ENCODE assay signal across 8 mouse cellular contexts in genomic region chr14:115092081-115092480, GRCm38 (mm10). TPM values are rescaled to one million over a fixed set of nuclear protein-coding genes. Genes with fewer than 3 reads are reported as not detected.
DNase-seq lines count a peak whose midpoint lies in the region; ATAC-seq and TF ChIP-seq lines count a peak whose summit lies in the region.

Gene Gpc5, plus strand, starts transcription at chr14:115092215.

- in situ Hi-C loops in ES-E14 (cut with MboI; ENCODE audit: low sequenced_read_pairs in 2 of 2, unreplicated experiment in 2 of 2), result no loop called here

- TF ChIP-seq EP300 in lung, postnatal 0 days (IDR thresholded peaks at IDR 0.05), result no peak

- peaks cover 24% of the 10 kb centered on the region for H3K27me3 ChIP-seq in hindbrain, embryonic 11.5 days (ENCODE audit: control insufficient read depth, insufficient read depth, low read length)
- peaks cover 18% of the 10 kb centered on the region; the same call in 1 of the 2 replicates for H3K27me3 ChIP-seq in lung, postnatal 0 days (replicated peaks; ENCODE audit: insufficient read depth, low read length)

- no peak for TF ChIP-seq CTCF in lung, postnatal 0 days (IDR thresholded peaks at IDR 0.05)

- ATAC-seq in hindbrain, embryonic 11.5 days (ENCODE audit: low FRiP score), result peak; percentile 99
- peak; percentile 100 for ATAC-seq in lung, postnatal 0 days

- H3K4me1 ChIP-seq in ES-E14 (ENCODE audit: control insufficient read depth in 2 of 2, insufficient read depth in 2 of 2, low read length in 2 of 2, poor library complexity in 1 of 2), result no peaks in the 10 kb centered on the region
- H3K4me1 ChIP-seq in hindbrain, embryonic 11.5 days (replicated peaks; ENCODE audit: control insufficient read depth, insufficient read depth, low read length), result no peaks in the 10 kb centered on the region
- no peaks in the 10 kb centered on the region for H3K4me1 ChIP-seq in lung, postnatal 0 days (ENCODE audit: insufficient read depth, low read depth, low read length)

- peak within 1 kb of the TSS; percentile 23 for H3K9ac ChIP-seq in ES-E14 (ENCODE audit: insufficient read depth, low read depth, low read length, poor library complexity, severe bottlenecking)
- H3K9ac ChIP-seq in hindbrain, embryonic 11.5 days (ENCODE audit: low read depth, low read length), result peak within 1 kb of the TSS; percentile 46
- H3K9ac ChIP-seq in lung, postnatal 0 days (replicated peaks; ENCODE audit: low read depth), result no peak within 1 kb of the TSS

- H3K4me2 ChIP-seq in hindbrain, embryonic 11.5 days (replicated peaks; ENCODE audit: low read depth, low read length), result peak within 1 kb of the TSS; percentile 92
- peak within 1 kb of the TSS; percentile 78 for H3K4me2 ChIP-seq in lung, postnatal 0 days (replicated peaks; ENCODE audit: low read depth, low read length)

- WGBS in hindbrain, embryonic 11.5 days, result 0% methylated on average over 31 of the region's 31 CpGs
- WGBS in lung, postnatal 0 days, result 1% methylated on average over 28 of the region's 31 CpGs

- no peaks in the 10 kb centered on the region for H3K9me3 ChIP-seq in ES-E14 (ENCODE audit: control insufficient read depth, insufficient read depth, low read depth, low read length)
- H3K9me3 ChIP-seq in hindbrain, embryonic 11.5 days (ENCODE audit: control insufficient read depth, low read length), result no peaks in the 10 kb centered on the region
- H3K9me3 ChIP-seq in lung, postnatal 0 days (ENCODE audit: low read length), result no peaks in the 10 kb centered on the region

- no peak within 1 kb of the TSS for H3K27ac ChIP-seq in ES-E14 (ENCODE audit: insufficient read depth, low read depth, low read length, poor library complexity, severe bottlenecking)
- no peak within 1 kb of the TSS for H3K27ac ChIP-seq in hindbrain, embryonic 11.5 days (ENCODE audit: low read depth, low read length)
- no peak within 1 kb of the TSS for H3K27ac ChIP-seq in lung, postnatal 0 days (ENCODE audit: low read length)

- no peaks in the 10 kb centered on the region for H3K36me3 ChIP-seq in ES-E14 (ENCODE audit: control insufficient read depth, insufficient read depth, low read length, poor library complexity, severe bottlenecking)
- no peaks in the 10 kb centered on the region for H3K36me3 ChIP-seq in hindbrain, embryonic 11.5 days (ENCODE audit: control insufficient read depth, insufficient read depth, low read length)
- H3K36me3 ChIP-seq in lung, postnatal 0 days (ENCODE audit: insufficient read depth, low read length), result no peaks in the 10 kb centered on the region

- peak within 1 kb of the TSS; percentile 82 to 89 for H3K4me3 ChIP-seq in ES-E14 (ENCODE audit: insufficient read depth in 1 of 2, low read depth in 1 of 2, low read length in 2 of 2, poor library complexity in 1 of 2, severe bottlenecking in 1 of 2)
- H3K4me3 ChIP-seq in hindbrain, embryonic 11.5 days (ENCODE audit: low read depth, low read length), result peak within 1 kb of the TSS; percentile 66
- H3K4me3 ChIP-seq in lung, postnatal 0 days (ENCODE audit: low read depth, low read length), result peak within 1 kb of the TSS; percentile 39

- peak; percentile 74 for DNase-seq in ES-E14 (ENCODE audit: low read depth, low spot score)
- peak; percentile 68 for DNase-seq in cerebellum, adult 9-11 months
- peak; percentile 56 to 92 for DNase-seq in frontal cortex, adult 2 months (ENCODE audit: extremely low spot score in 1 of 2, low spot score in 1 of 2)
- peak; percentile 89 for DNase-seq in hindbrain, embryonic 11.5 days (ENCODE audit: low spot score)
- peak; percentile 92 for DNase-seq in layer of hippocampus, postnatal 10 days (ENCODE audit: low spot score in 2 of 2)
- peak; percentile 87 for DNase-seq in lung, postnatal 0 days (ENCODE audit: low spot score)
- DNase-seq in ovary, postnatal 10 days (ENCODE audit: low spot score), result peak; percentile 60
- DNase-seq in thymus, postnatal 0 days (ENCODE audit: low spot score), result peak; percentile 85

TF ChIP-seq in ES-E14, 5 proteins besides CTCF, POLR2A, EP300 and RAD21:
- no peak for TF ChIP-seq ZC3H11A (IDR thresholded peaks at IDR 0.05; ENCODE audit: borderline replicate concordance, low read depth, low read length)

RNA-seq across cellular contexts. Expression of gene Gpc5, which starts in this region (rescaled TPM):
- total RNA-seq in ES-E14 (2012; rRNA removed), result 0.37 and 0.40 TPM in 2 replicates
- polyA plus RNA-seq in frontal cortex, adult 2 months (2012; rRNA removed), result 38.9 and 41.0 TPM in 2 replicates
- 0.45 and 0.73 TPM in 2 replicates for polyA plus RNA-seq in hindbrain, embryonic 11.5 days (2014; fragmentation: Nextera tagmentation; extraction: Ambion mirVana)
- total RNA-seq in layer of hippocampus, postnatal 10 days (2021), result 10 to 100 TPM; 35.6 to 40.9 TPM
- 0.08 and 0.16 TPM in 2 replicates for polyA plus RNA-seq in lung, postnatal 0 days (2015; fragmentation: Nextera tagmentation; extraction: Ambion mirVana)
- 0.57 and 1.0 TPM in 2 replicates for polyA plus RNA-seq in thymus, postnatal 0 days (2015; fragmentation: Nextera tagmentation; extraction: Ambion mirVana)

Comparison
In these comparisons a context has a peak if more than half of its experiments do, and no peak if none do; other contexts are left out.
1. RNA of gene Gpc5 (total RNA-seq): 35.6 to 40.9 TPM in layer of hippocampus, postnatal 10 days; 0.37 to 0.40 TPM in ES-E14; every median in the first group is over 10 times any median in the second.
2. RNA of gene Gpc5 (polyA plus RNA-seq): 38.9 to 41.0 TPM in frontal cortex, adult 2 months; 0.57 to 1.0 TPM in thymus, postnatal 0 days, 0.45 to 0.73 TPM in hindbrain, embryonic 11.5 days and 0.08 to 0.16 TPM in lung, postnatal 0 days; every median in the first group is over 10 times any median in the second.
3. Peak in DNase-seq, H3K4me3 ChIP-seq and H3K9ac ChIP-seq in ES-E14; RNA of the gene not detected or under 1 TPM.
4. Peak in DNase-seq, ATAC-seq, H3K4me3 ChIP-seq, H3K9ac ChIP-seq and H3K4me2 ChIP-seq in hindbrain, embryonic 11.5 days; RNA of the gene not detected or under 1 TPM.
5. Peak in DNase-seq, ATAC-seq, H3K4me3 ChIP-seq and H3K4me2 ChIP-seq in lung, postnatal 0 days; RNA of the gene not detected or under 1 TPM.
6. Peak in every context shown above with its lines, with median percentiles within 50 percentile points of each other: DNase-seq and H3K4me3 ChIP-seq.